Mouse (Mus musculus) stomach, postnatal 0 days (tissue): Measurements from ENCODE around the gene Ambn.

Experiments
- CTCF ChIP-seq: IDR thresholded peaks from 2 replicates; pipeline ENCODE4 v1.5.1; 2016; ENCODE audit warnings: antibody characterized with exemption, low read depth, mild to moderate bottlenecking, moderate library complexity
- EP300 ChIP-seq: optimal IDR thresholded peaks from 2 replicates; pipeline ENCODE3; 2016; ENCODE audit warnings: antibody characterized with exemption

DNA sequence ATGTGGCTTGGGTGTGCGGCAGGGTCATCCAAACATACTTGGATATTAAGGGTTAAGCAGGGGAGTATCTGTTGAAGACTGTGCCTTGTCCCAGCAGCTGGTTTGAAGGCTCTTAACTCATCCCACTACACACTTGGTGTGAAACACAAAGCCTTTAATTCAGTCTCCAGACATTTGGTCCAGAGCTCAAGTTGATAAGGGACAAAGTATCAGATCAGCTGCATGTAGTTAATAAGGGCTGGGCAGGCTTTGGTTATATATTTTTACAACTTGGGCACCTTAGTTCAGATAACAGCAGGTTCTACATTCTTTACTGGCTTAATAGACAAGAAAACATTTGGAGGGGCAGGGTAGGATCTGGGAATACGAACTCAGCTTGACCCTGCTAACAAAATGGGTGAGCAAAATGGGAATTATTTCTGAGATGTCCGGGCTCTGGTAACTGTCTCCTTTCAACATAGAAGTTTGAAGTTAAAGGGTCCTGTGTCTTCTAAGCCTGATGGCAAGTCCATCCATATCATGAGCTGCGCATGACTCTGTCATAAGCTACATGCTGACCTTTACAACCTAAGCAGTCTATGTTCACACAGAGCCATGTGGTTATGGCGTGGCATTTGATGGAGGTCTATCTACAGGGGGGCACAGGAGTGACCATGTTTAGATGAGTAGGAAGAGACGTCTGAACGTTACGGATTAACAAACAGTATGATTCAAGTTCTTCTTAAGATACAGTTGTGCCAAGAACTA is 35.3 kb upstream of the Ambn start:
- no peak for TF ChIP-seq CTCF
- no peak for TF ChIP-seq EP300
